Mouse (Mus musculus): ENCODE results near the gene Slc5a3.

The Slc5a3 gene

DNA sequence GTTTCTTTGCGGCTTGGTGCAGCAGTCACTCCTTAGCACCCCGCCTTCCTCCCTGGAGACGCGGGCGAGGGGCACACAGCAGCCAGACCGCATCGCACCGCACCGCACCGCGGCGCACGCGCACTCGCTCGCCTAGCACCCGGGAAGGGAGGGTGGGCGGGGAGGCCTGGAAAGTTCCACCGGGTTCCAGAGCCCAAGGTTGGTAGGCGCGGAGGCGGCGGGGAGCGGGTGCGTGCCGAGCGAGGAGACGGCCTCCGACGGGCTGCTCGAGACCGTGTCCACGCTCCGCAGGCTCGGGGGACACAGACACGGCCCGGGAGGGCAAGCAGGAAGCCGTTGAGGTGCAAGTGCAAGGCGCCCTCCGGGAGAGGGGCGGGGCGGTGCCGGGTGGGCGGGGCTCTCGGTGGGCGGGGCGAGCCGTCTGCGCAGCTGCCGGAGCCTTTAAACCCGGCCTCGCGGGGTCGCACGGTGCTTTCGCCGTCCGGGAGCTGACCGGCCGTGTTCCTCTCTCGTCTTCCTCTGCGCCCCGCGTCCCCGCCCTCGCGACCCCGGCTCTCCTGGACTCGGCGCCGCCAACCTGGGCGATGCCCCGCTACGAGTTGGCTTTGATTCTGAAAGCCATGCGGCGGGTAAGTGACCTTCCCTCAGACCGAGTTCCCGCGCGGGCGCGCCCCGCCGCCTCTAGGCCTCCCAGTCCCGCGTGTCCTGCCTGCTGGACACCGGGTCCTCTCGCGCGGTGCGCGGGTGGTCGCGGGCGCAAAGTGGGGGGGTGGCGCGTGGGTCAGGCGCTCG, at the start of gene Slc5a3, which contains the start of the genes Mrps6 and Gm49711:
Gene Slc5a3 (plus strand): TSS at position 471 of the 792 bp plus-strand sequence.
Gene Mrps6 (plus strand): TSS at position 419 of the 792 bp plus-strand sequence.
Gene Gm49711 (plus strand): TSS at position 465 of the 792 bp plus-strand sequence.
- peak; percentile 94 to 96 for DNase-seq

DNA sequence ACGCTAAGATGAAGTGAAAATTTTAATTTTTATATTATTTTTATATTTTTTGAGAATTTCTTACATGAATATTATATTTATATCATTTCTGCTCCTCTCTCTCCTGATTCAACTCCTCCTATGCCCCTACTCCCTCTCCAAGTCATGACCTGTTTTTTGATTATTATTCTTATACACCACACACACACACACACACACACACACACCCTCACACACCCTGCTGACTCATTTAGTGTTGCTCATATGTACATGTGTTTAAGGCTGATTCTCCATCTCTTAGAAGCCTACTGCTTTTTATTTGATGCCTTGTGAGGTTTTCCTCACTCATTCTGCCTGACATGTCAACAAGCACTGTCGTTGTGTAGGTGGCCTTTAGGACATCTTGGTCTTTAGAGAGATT, 48.5 kb upstream of the Slc5a3 start:
- DNase-seq, result no peak

DNA sequence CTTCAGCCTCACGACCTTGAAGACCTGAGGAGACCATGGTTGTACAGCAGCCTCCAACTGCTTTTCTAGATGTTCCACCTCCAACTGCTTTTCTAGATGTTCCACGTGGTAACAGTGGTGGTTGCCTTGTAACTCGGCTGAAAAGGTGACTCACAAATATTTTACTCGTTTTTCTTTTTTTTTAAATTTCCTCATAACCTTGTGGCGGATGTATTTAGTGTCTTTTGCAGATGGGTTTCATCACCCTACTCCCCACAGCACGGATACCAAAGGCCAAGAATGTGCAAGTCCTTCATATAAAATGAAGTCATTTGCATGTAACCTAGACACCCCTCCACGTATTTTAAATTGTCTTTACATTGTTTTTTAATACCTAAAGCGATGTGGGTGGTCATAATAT, 41.3 kb upstream of the Slc5a3 start:
- DNase-seq, result no peak

DNA sequence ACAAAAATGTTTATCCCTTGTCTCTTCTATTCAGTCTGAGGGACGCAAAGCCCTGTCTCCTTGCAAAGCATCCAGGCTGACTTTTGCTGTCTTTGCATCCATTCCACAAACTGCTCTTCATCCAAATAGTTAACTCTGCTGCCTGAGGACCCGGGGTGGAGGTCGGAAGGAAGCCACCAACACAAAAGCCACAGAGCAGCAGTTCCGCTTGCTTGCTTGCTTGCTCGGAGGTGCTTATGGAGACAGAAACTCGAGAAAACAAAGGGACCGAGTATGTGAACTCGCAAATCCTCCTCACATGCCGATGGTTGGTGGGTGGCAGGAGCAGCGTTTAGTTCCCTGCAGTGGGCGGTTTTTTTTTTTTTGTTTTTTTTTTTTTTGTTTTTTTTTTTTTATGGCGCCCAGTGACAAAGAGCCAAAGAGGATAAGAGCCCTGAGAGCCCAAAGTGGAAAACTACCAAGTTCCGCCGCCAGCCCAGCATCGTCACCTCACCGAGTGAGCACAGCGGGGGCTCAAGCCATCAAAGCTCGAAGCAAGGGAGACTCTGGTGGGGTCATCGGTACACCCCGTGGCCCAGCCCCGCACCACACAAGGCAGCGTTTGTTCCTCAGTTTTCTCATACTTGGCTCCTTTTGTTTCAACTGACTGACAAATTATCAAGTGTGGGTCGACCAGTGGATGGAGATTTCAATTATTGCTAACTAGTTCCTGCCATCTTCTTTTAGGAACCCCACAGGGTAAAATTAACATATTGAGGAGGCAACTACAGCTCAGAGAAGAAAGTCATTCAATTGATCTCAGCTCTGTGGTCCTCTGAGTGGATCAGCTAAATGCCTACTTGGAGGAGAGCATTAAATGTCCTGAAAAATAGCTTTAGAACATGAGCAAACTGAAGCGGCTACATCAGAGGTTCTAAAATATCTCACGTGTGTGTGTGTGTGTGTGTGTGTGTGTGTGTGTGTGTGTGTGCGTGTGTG, 38.7 kb upstream of the Slc5a3 start:
- DNase-seq, result peak; percentile 61 to 78

DNA sequence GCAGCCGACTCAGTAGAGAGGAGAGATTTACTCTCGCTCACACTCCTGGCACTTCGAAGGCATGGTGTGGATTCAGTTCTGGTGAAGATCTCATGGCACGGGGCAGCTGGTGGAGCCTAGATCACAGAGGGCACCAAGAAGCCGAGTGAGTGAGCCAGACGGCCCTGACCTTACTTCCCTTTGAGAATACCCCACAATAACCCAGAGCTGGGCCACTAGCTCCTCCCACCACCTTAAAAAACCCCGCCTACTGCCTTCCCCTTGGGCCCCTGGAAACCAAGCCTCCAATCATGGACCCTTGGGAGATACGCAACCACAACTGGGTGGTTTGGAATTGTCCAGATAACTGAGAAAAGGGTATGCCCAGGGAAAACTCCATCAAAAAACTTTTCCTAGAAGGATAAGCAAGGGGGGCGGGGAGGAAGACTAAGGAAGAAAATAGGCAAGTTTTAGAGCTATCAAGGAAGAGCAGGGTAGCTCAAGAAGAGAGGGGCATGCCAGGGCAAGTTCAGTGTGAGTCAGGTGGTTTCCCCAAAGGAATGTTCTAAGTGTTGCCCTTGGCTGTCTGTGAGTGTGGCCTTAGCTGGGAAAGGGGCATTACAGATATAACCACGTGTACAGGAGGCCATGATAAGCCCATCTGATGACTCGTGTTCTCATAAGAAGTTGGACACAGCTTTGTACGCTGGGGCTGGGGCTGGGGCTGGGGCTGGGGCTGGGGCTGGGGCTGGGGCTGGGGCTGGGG, 36.3 kb upstream of the Slc5a3 start:
- DNase-seq, result no peak

DNA sequence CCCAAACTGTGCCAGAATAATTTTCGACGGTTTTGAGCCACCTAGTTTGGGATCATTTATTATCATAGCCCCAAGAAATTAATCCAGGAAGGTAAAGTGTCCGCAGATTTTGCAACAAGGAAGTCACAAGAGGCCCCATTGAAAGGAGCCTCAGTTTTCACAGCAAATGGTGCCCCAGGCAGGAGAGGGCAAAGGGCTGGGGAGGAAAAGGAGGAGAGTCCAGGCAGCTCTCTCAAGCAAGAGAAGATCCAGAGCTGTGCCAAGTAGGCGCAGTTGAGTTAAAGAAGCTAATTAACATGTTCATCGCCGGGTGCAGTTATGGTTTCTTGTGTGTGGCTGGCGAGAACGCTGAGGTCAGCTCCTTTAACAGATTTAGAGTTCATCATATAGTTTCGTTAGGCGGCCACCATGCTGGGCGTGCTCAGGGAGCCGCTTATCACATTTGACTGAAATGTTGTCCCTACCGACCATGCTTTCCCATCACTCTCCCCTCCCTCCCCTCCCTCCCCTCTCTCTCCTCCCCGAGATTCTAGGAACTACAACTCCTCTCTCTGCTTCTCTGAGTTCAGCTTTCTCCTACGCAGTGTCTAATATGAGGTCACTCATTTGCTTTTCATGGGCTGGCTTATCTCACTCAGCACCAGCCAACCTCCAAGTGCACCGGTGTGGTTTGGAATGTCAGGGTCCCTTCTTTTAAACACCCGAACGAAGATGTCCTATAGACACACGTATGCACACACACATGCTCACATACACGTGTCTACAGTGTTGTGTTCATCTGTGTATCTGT, 35.4 kb upstream of the Slc5a3 start:
- no peak for DNase-seq

DNA sequence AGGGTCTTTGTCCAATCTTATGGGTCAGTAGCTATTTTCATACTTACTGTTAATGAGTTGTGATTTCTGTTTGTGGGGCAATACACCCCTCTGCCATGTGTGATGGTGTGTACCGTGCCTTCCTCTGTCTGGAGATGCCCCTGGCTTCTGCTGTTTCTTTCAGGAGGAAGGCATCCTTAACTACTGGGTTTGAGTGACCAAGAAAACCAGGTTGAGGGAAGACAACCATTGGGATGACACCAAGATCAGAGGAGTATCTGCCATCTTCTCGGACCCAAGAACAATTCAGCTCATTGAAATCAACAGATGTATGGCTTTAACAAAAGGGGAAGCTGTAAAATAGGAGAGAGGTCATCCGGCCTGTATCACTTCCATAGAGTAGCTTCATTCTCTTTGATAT, 24.8 kb upstream of the Slc5a3 start:
- DNase-seq, result no peak

DNA sequence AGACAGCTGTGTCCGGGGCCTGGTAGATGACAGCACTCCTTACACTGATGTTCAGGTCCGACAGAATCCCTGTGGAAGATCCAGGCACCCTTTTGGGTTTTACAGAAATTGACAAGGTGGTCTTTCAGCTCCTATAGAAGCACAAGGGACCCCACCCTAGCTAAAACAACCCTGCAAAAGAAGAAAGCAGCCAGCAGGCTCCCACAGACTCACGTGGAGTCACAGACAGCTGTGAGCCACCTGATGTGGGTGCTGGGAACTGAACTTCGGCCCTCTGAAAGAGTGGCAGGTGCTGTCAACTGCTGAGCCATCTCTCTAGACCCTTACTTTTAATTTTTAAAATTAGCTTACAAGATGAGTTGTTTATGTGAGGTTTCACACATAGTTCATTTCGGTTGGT, 23.4 kb upstream of the Slc5a3 start:
- DNase-seq, result no peak

DNA sequence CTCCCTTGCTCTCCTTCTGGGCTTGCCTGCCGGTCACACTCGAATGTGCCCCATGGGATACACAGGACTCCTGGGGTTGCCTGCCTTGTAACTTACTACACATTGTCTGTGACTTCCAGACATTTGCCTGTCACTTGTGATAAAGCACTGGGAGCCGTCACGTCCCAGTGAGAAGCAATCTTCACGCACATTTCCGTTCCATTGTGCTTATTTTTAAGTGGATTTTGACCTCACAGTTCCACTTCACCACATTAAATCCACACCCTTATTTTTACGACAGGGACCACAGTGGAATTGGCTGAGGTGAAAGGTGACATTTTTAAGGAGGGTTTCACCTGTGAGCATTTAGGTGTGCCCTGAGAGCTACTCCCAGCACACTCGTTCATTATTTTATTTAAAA, 21.4 kb upstream of the Slc5a3 start:
- DNase-seq, result no peak

DNA sequence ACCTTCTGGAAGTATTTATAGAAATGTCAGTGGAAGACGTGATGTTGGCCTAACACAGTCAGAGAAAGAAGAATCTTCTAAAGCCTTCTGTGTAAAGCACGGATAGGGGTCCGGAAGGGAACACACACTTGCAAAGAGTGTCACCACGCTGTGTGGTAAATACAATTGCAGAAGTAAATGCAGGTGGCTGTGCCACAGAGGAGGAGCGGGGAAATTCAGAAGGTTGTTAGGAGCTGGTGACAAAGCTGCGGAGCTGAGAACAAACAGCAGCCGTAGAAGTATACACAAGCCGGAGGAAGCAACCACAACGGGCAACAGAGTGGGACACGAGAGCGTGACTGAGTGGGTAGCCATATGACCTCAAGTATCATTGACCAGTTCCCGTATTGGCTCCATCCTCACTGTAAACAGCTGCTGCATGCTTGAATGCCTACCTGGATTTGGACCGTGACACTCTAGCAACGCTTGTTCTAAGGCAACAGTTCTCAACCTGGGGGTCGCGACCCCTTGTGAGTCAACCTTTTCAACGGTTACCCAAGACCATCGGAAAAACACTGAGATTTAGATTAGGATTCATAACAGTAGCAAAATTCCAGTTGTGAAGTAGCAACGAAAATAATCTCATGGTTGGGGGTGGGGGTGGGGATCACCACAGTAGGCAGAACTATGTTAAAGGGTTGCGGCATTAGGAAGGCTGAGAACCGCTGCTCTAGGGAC, 20.1 kb upstream of the Slc5a3 start:
- peak in 1 of 2 experiments; percentile 37 for DNase-seq

DNA sequence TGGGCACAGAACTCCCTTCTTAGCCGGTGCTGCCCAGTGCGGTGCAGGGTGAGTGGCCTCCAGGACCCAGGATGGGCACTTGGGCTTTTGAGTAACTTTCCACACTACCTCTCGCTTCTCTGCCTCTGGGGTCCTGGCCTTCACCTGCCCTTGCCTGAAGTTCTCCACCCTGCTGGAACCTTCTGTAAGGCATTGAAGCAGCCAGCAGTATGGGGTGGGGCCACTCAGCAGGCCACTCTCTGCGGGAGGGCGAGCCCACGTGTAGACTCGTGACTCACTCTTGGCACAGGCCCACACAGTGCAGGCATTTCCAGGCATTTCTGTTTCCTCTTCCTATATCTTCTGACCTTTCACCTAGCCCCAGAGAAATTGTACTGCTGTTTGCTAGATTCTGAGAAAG, 18.7 kb upstream of the Slc5a3 start:
- DNase-seq, result peak in 1 of 2 experiments; percentile 45

DNA sequence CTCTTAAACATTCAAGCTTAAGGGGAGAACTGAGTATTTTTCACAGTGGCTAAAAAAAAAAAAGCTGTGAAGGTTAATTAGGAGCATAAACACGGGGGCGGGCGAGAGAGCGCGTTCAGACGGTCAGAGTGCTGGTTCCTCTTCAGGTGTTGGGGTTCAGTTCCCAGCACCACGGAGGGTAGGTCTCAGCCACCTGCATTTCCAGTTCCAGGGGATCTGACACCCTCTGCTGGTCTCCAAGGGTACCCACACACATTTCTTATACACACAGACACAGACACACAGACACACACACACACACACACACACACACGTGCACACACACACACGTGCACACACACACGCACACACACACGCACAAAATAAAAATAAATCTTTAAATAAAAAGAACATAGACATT, 18.2 kb upstream of the Slc5a3 start:
- DNase-seq, result no peak

DNA sequence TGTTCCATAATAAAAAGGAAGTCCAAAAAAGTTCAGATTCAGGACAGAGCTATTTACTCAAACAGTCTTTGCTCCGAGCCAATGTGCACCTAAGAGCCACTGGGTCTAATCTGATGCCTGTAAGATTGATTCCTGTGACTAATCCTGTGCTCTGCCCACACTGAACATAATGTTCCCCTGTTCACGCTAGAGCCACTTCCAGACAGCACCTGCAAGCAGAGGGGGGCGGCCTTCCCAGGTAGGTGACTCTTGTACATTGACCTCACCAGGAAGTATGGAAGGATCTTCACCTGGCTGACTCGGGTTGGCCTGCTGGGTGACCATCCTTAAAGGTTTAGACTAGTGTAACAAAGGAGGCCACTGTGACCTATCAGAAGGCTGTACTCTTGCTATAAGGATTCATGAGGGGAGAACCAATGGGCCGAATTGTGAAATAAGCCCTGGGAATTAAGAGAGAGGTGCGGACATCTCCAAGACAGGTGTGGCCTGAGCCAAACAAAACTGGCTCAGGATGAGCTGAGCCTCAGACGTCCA, 6.3 kb upstream of the Slc5a3 start:
- no peak for DNase-seq

DNA sequence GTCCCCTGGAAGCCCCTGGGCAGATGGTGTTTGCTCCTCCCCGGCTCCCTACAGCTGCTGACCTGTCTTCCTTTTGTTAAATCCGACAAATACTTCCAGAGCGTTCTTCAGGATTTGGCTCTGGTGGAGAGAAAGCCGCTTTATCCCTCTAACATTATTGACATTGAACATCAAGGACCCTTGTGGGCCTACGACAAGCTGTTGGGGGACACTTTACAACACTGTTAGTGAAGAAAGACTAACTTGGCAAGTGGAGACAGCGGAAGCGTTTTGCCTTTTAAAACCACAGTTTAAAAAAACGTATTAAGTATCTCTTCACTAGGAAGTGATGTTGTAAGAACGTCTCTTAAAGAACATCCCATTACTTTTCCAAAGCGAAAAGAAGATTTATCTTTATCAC, 5.6 kb upstream of the Slc5a3 start:
- no peak for DNase-seq

DNA sequence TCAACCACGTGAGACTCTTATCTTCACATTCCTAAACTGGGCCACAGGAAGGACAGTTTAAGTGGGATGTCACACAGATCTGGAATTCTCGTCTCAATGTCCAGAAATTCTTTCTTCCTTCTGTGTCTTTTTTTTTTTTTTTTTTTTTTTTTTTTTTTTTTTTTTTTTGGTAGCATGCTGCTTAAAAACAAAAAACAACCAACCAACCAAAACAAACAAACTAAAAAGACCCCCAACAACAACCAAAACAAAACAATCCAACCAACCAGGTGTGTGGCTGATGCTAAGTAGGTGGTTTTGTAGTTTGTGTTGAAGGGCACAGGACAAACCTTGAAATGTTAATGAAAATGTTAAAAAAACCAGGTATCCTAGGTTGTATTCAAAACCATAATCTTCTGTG, 1.4 kb upstream of the Slc5a3 start:
- DNase-seq, result no peak

DNA sequence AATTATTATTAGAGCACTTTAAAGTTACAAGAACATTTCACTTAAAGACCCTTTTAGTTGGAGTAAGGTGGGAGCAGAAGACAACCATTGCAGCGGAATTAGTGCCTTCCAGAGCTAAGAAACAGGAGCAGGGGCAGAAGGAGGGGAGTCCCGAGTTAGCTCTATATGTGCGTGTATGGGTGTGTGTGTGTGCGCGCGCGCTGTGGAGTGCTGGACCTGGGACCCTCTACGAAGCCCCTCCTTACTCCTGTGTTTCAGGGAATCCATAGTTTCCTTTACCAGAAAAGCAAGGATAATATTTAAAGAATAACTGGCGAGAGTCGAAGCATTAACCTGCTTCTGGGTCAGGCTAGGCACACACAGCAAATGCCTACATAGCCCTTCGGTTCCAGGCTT, 668 bp upstream of the Slc5a3 start:
- DNase-seq, result no peak

DNA sequence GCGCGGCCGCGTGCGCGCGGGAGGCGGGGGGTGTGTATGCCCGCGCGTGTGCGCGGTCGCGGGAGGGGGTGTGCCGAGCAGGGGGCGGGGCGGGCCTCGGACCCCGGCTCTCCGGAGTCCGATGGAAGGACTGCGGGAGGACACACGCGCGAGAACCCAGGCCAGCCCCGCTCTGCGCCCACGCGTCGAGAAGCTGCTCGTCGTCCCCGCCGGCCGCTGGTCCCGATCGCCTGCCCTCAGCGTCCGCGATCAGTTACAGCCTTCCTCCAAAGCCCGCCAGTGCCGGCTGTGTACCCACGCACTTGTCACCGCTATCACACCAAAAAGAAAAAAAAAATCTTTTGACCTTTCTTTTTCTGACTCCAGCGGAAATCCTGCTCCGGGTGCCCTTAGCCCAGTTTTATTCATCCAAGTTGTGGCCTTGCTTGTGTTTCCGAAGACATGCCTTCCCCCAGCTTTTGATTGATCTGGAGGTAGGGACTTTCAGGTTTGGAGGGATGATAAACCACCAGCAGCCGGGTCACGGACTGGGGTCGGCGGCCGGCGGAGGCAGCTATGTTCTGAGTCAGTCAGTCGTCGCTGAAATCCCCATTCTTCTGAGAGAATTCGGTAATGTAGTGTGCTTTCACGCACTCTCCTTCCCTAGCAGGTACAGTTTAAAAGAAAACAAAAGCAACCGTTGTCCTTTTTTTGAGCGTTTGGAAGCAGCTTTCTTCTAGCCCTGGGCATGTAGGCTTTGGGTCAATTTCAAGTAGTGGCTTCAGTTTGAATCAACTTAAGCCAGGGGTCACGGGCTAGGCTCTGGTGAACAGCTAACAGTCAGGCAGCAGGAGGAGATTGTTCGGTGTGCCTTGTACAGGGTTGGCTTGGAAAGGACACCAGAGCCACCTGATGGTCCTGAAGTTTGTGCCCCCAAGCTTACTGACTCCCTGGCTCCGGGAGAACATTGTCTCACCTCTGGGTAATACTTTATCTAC, 810 bp downstream of the Slc5a3 start:
- peak; percentile 22 to 41 for DNase-seq

DNA sequence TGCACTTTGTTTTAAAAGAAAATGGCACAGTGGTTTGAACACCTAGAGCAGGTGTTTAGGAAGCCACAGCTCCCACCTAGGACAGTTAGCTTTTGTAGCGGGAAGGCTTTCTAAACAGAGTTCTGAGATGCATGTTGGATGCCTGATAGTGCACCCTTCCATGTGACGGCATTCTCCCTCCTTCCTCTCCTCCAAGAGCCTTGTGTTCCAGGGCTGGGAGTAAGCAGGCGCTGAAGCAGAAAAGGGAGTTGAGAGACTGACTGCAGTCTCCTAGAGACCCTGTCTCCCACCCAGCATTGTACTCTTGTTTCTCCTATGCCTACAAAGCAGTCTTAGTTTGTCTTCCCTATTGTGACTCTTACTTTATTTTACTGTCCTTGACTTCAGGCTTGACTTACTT, 2.1 kb downstream of the Slc5a3 start:
- DNase-seq, result no peak

DNA sequence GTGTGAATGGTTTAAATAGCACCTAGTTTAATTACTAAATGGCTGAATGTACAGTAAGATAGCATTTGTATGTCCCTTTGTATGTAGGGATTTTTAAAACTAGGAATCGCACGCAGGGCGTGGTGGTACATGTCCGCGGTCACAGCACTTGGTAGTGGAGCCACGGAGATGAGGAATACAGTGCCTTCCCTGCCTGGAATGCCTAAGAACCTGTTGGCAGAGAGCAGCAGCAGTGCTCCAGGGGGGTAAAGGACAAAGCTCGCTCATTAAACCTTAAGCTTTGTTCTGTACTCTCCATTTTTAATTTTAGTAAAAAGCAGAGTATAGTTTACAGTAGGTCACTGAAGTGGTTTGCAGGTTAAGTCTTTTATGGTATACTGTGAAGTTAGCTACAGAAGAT, 3.5 kb downstream of the Slc5a3 start:
- no peak for DNase-seq

DNA sequence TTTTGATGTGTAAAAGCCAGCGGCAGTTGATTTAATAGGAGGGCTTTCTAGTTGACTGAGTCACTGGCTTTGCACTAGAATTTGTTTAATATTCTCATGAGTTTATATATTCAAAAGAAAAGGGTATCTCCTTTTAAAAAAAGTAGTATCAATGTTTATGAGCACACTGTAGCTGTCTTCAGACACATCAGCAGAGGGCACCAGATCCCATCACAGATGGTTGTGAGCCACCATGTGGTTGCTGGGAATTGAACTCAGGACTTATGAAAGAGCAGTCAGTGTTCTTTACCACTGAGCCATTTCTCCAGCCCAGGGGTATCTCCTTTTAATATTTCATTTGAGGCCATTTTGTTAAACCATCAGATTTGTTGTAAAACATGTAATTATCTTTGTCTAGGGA, 4.7 kb downstream of the Slc5a3 start:
- DNase-seq, result no peak

Data from kidney, postnatal 4 days (tissue).